Comparison of ENCODE assay signal across 17 mouse cellular contexts in genomic region chr13:70746294-70747008, GRCm38 (mm10).
DNase-seq lines count a peak whose midpoint lies in the region; ATAC-seq lines count a peak whose summit lies in the region.
"Had no signal": no experiment of that assay in that cellular context is flagged by ENCODE, and none has a peak within 500 bp of the region (broad histone marks: within the 10 kb centered on the region; RNA-seq: fewer than 3 reads in every experiment).

No protein-coding gene starts in this region.

- H3K9me3 ChIP-seq in midbrain, embryonic 13.5 days: no peaks in the 10 kb centered on the region
- H3K9me3 ChIP-seq in midbrain, embryonic 14.5 days (ENCODE audit: control insufficient read depth, low read length): no peaks in the 10 kb centered on the region
- no peaks in the 10 kb centered on the region for H3K9me3 ChIP-seq in embryonic facial prominence, embryonic 10.5 days
- H3K9me3 ChIP-seq in stomach, embryonic 16.5 days (replicated peaks; ENCODE audit: control insufficient read depth, low read length): no peaks in the 10 kb centered on the region
- H3K9me3 ChIP-seq in hindbrain, embryonic 10.5 days: no peaks in the 10 kb centered on the region
- H3K9me3 ChIP-seq: liver, embryonic 15.5 days had no signal

- H3K4me3 ChIP-seq in midbrain, embryonic 13.5 days (replicated peaks): no peak overlapping the region
- H3K4me3 ChIP-seq in midbrain, embryonic 14.5 days (replicated peaks; ENCODE audit: low read depth, low read length): no peak overlapping the region
- no peak overlapping the region for H3K4me3 ChIP-seq in embryonic facial prominence, embryonic 10.5 days
- no peak overlapping the region for H3K4me3 ChIP-seq in stomach, embryonic 16.5 days (replicated peaks; ENCODE audit: low read length)
- H3K4me3 ChIP-seq in hindbrain, embryonic 10.5 days: no peak overlapping the region
- H3K4me3 ChIP-seq: layer of hippocampus, adult 2 months; liver, embryonic 15.5 days had no signal

- ATAC-seq in midbrain, embryonic 13.5 days: 0 out of 2 replicates have a peak, but pooled peaks have one; percentile 56
- ATAC-seq in midbrain, embryonic 14.5 days (ENCODE audit: low FRiP score, low TSS enrichment): no peak
- ATAC-seq in stomach, embryonic 16.5 days (ENCODE audit: insufficient read depth, low FRiP score): no peak
- ATAC-seq: forebrain, embryonic 16.5 days had no signal

- H3K36me3 ChIP-seq in midbrain, embryonic 13.5 days: no peaks in the 10 kb centered on the region
- no peaks in the 10 kb centered on the region for H3K36me3 ChIP-seq in midbrain, embryonic 14.5 days (ENCODE audit: control insufficient read depth, insufficient read depth, low read length)
- no peaks in the 10 kb centered on the region for H3K36me3 ChIP-seq in embryonic facial prominence, embryonic 10.5 days (replicated peaks)
- no peaks in the 10 kb centered on the region for H3K36me3 ChIP-seq in stomach, embryonic 16.5 days (ENCODE audit: control insufficient read depth, insufficient read depth, low read length)
- H3K36me3 ChIP-seq in hindbrain, embryonic 10.5 days: no peaks in the 10 kb centered on the region
- H3K36me3 ChIP-seq: liver, embryonic 15.5 days had no signal

- 58% methylated on average over 14 of the region's 14 CpGs for WGBS in midbrain, embryonic 13.5 days
- 38% methylated on average over 14 of the region's 14 CpGs for WGBS in midbrain, embryonic 14.5 days
- WGBS in embryonic facial prominence, embryonic 10.5 days: 54% methylated on average over 14 of the region's 14 CpGs
- WGBS in stomach, embryonic 16.5 days: 69% methylated on average over 14 of the region's 14 CpGs
- WGBS in hindbrain, embryonic 10.5 days: 63% methylated on average over 14 of the region's 14 CpGs

- H3K4me2 ChIP-seq in midbrain, embryonic 13.5 days (replicated peaks): no peak overlapping the region
- H3K4me2 ChIP-seq in midbrain, embryonic 14.5 days (ENCODE audit: low read length): no peak overlapping the region
- H3K4me2 ChIP-seq in stomach, embryonic 16.5 days (ENCODE audit: low read depth, low read length): 0 out of 2 replicates have a peak overlapping the region, but pooled peaks have one; percentile 4
- H3K4me2 ChIP-seq: liver, embryonic 15.5 days had no signal

- no peaks in the 10 kb centered on the region for H3K27me3 ChIP-seq in midbrain, embryonic 13.5 days
- H3K27me3 ChIP-seq in midbrain, embryonic 14.5 days (ENCODE audit: control insufficient read depth, insufficient read depth, low read length): no peaks in the 10 kb centered on the region
- no peaks in the 10 kb centered on the region for H3K27me3 ChIP-seq in embryonic facial prominence, embryonic 10.5 days (replicated peaks; ENCODE audit: low read depth, poor library complexity, severe bottlenecking)
- no peaks in the 10 kb centered on the region for H3K27me3 ChIP-seq in stomach, embryonic 16.5 days (ENCODE audit: control insufficient read depth, insufficient read depth, low read length)
- H3K27me3 ChIP-seq in hindbrain, embryonic 10.5 days (ENCODE audit: insufficient read depth, poor library complexity, severe bottlenecking): no peaks in the 10 kb centered on the region; the same call in 1 of the 2 replicates
- H3K27me3 ChIP-seq: liver, embryonic 15.5 days had no signal

- no peak overlapping the region for H3K27ac ChIP-seq in midbrain, embryonic 13.5 days
- no peak overlapping the region for H3K27ac ChIP-seq in midbrain, embryonic 14.5 days (replicated peaks; ENCODE audit: low read depth, low read length)
- H3K27ac ChIP-seq in embryonic facial prominence, embryonic 10.5 days (replicated peaks): no peak overlapping the region; the same call in 1 of the 2 replicates
- 0 out of 2 replicates have a peak overlapping the region, but pooled peaks have one; percentile 8 for H3K27ac ChIP-seq in stomach, embryonic 16.5 days (ENCODE audit: low read length)
- no peak overlapping the region for H3K27ac ChIP-seq in hindbrain, embryonic 10.5 days
- H3K27ac ChIP-seq: layer of hippocampus, adult 2 months; liver, embryonic 15.5 days; macrophage had no signal

- H3K4me1 ChIP-seq in midbrain, embryonic 13.5 days (replicated peaks): no peaks in the 10 kb centered on the region
- H3K4me1 ChIP-seq in midbrain, embryonic 14.5 days (ENCODE audit: control insufficient read depth, insufficient read depth, low read length): no peaks in the 10 kb centered on the region
- H3K4me1 ChIP-seq in embryonic facial prominence, embryonic 10.5 days: peaks cover 27% of the 10 kb centered on the region
- H3K4me1 ChIP-seq in stomach, embryonic 16.5 days (ENCODE audit: control insufficient read depth, insufficient read depth, low read length): peaks cover 8% of the 10 kb centered on the region; the same call in 1 of the 2 replicates
- H3K4me1 ChIP-seq in hindbrain, embryonic 10.5 days (replicated peaks): peaks cover 6% of the 10 kb centered on the region; the same call in 1 of the 2 replicates
- H3K4me1 ChIP-seq: liver, embryonic 15.5 days had no signal

- H3K9ac ChIP-seq in midbrain, embryonic 13.5 days (replicated peaks): no peak overlapping the region
- no peak overlapping the region for H3K9ac ChIP-seq in midbrain, embryonic 14.5 days (replicated peaks; ENCODE audit: low read length)
- H3K9ac ChIP-seq in stomach, embryonic 16.5 days (ENCODE audit: low read length): no peak overlapping the region
- H3K9ac ChIP-seq: liver, embryonic 15.5 days had no signal

- no peak for DNase-seq in midbrain, embryonic 14.5 days
- peak; percentile 39 for DNase-seq in embryonic facial prominence, embryonic 10.5 days (ENCODE audit: low spot score)
- DNase-seq in induced T-regulatory cell, adult 2 months (ENCODE audit: low read depth): peak; percentile 40
- DNase-seq in ovary, postnatal 14 days (ENCODE audit: low spot score): no peak
- no peak for DNase-seq in hindbrain, embryonic 10.5 days (ENCODE audit: low spot score)
- DNase-seq: adrenal gland, postnatal 25 days; cerebellum, postnatal 36 days; gastrocnemius, postnatal 25 days; kidney, adult 2 months; right cerebral cortex, postnatal 14 days; thymus, postnatal 14 days had no signal

Comparison
In these comparisons a context has a peak if more than half of its experiments do, and no peak if none do; other contexts are left out.
1. DNase-seq: peak in embryonic facial prominence, embryonic 10.5 days (single experiment) and induced T-regulatory cell, adult 2 months (single experiment); none in midbrain, embryonic 14.5 days (single experiment), ovary, postnatal 14 days (single experiment) and hindbrain, embryonic 10.5 days (single experiment).